Mouse (Mus musculus): Measurements from ENCODE around the gene Mgarp.
A peak's percentile ranks its signal among the peaks of the same experiment; 100 is the strongest.
"Not testable (repeated sequence)": the region's sequence is repeated elsewhere in the genome, so short reads cannot be mapped to it uniquely, and the experiment has no call there.

Gene Mgarp

DNA sequence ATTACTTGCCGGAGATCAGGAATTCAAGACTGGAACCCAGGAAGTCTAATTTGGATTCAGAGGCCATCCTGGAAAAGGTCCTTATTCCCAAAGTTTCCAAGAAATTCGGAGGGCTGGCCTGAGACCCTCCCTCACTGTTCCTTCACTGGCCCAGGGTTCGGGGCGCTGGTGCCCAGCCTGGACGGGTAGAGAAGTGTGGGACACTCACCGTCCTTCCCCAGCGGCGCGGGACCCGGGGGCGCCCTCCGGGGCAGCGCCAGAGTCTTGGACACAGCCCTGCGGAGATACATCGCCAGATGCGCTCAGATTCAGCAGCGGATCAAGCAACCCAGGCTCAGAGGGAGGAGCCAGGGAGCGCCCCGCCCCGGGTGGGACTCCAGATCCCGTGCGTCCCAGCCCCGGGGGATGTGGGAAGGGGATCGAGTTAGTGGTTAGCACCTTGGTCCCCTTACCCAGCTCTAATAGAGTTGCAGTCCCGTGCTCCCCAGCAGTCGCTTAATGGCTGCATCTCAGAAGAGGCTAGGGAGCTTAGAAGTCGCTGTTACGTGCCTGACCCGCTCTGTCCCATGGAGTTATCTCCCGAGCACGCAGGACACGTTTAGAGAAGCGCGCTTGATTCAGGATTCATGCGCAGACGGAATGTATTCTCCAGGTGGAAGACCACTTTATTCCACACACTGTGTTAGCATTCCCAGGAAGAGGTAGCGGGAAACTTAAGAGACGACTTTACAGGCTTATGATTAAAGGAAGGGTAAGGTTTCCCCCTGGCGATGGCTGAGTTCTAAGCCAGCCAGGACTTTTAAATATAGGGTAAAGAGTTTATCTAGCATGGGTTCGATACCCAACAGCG, at the start of gene Mgarp:
TSS of gene Mgarp (minus strand) at position 520 of the 850 bp plus-strand sequence.
- peak; percentile 53 to 78 for DNase-seq (ENCODE audit: low spot score in 2 of 2)

DNA sequence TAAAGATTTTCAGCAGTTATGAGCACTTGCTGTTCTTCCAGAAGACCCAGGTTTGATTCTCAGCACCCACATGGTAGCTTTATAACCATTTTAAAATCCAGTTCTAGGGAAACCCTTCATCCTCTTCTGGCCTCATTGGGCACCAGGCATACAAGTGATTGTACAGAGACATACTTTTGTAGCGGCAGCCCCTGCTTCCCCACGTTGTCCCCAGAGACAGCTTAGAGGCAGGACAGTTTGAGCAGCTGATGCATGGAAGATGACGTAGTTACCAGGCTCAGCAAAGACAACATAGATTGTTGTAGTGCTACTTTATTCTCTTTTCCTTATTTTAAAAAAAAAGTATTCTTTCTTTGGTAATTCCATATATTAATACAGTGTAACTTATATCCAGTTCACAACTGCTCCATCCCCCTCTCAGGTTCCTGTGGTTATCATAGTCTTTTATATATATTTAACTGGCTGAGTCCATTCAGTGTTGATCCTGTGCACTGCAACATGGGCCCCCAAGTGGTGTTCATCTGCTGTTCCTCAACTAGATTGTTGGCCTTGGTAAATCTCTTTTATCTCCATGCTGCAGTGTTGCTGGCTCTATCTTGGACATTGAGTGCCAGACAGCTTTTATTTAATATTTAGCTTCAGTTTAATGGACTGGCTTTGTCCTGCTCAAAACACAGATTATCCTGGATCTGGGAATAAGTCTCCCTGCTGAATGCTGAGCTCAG, 38.5 kb upstream of the Mgarp start:
- no peak for DNase-seq (ENCODE audit: low spot score in 2 of 2)

DNA sequence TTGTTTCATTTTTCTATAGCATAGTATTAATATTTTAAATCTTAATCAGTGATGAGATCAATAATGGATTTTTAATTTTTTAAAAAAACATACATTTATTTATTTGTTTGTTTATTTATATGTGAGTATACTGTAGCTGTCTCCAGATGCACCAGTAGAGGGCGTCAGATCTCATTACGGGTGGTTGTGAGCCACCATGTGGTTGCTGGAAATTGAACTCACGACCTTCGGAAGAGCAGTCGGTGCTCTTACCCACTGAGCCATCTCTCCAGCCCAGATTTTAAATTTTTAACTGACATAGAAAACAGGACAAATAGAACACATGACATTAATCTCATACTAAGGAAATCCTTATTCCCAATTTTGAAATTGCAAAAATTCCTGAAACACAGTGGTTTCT, 37.8 kb upstream of the Mgarp start:
- DNase-seq (ENCODE audit: low spot score in 2 of 2), result not testable (repeated sequence)

DNA sequence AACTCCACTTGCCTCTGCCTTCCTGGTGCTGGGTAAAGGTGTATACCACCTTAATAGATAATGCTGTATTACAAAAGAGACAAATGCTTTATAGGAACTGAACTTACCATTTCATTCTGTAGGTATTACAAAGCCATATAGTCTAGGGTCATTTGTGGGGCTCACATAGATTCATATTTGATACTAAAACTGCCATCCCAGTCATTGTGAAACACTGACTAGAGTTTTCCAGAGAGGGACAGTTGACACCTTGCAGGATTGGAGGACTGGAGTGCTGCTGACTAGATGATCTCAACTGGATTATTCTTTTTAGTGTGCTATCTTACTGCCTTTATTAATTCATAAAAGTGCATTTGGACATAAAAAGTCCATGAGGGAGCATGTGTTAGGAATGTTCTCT, 28.9 kb upstream of the Mgarp start:
- no peak for DNase-seq (ENCODE audit: low spot score in 2 of 2)

DNA sequence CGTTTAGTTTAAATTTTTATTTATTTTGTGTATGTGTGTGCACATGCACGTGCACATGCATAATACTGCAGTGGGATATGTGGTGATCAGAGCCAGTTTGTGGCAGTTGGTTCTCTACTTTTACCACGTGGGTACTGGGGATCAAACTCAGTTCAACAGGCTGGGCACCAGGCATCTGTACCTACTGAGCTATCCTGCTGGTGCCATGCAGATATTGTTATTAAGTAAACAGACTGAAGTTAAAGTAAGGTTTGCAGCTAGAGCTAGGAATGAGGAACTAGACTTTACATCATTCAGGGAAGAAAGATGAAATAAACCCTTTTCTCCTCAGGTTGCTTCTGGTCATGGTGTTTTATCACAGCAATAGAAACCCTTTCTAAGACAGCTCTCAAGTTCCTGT, 25.4 kb upstream of the Mgarp start:
- DNase-seq (ENCODE audit: low spot score in 2 of 2), result no peak

DNA sequence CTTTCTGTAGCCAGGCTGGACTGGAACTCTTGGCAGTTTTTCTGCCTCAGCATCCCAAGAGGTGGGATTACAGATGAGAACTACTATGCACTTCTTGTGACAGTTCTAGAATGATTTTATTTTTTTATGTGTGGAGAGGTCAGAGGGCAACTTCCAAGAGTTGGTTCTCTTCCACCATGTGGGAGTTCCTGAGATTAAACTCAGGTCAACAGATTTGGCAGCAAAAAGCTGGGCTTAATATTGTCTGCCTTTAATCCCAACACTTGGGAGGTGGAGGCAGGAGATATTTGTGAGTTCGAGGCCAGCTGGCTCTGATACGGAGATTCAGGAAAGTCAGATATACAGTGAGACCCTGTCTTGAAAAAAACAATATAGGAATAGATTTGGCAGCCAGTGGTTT, 21.4 kb upstream of the Mgarp start:
- DNase-seq (ENCODE audit: low spot score in 2 of 2), result no peak

DNA sequence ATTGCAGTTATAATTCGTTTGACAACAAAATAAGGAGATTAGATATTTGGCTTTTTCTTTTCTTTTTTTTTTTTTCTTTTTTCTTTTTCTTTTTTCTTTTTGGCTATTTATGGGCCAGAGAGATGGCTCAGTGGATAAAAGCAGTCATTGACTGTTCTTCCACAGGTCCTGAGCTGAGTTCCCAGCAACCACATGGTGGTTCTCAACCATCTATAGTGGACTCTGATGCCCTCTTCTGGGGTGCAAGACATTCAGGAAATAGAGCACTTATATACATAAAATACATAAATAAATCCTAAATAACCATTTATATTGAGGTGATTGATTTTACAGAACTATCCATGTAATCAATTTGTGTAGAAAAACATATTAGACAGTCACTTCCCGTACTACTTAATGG, 20.9 kb upstream of the Mgarp start:
- no peak for DNase-seq (ENCODE audit: low spot score in 2 of 2)

DNA sequence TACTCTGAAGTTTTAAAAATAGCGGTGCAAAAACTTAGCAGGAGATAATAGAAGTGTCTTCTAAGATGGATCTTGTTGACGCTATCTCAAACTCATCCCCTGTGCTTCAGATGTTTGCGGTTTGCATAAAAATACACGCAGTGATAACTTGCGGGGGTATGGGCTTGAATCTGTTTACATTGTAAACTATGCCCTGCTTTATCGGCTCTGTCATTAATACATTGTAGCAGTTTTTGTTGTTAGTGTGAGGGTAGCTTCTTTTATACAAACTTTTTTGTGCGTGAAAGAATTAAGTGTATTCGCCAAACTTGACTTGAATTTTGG, 20.6 kb upstream of the Mgarp start:
- no peak for DNase-seq (ENCODE audit: low spot score in 2 of 2)

DNA sequence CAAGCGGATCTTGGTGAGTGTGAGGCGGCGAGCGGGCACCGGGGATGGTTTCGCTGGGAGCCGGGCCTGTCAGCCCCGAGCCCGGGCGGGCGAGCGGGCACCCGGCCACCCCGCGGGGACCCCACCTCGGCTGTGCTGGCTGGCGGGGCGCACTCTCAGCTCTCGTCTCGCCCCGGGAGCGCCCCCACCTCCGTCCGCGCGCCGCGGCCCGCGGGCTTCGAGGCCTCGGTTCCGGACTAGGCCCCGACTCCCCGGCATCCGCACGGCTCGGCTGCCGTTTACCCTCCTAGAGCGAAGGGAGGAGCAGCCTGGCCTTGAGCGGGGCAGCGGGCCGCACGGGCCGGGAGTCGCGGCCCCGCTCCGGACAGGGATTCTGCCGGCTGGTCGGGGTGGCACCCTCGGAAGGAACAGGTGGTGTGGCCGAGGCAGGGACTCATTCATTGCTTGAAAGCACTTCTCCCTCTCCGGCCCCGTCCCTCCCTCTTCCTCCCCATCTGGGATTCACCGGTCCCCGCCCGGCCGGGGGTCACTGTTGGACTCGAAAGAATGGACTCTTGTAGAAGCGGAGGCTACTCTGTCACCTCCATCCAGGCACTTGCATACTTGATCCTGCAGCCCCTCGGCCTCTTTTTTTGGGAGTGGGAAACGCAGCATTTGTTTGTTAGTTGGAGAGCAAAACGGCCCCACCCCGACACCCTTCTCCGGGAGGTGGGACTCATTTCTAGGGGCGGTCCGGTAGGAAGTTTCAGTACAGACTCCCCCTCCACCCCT, 20.0 kb upstream of the Mgarp start:
- DNase-seq (ENCODE audit: low spot score in 2 of 2), result peak; percentile 45 to 81

DNA sequence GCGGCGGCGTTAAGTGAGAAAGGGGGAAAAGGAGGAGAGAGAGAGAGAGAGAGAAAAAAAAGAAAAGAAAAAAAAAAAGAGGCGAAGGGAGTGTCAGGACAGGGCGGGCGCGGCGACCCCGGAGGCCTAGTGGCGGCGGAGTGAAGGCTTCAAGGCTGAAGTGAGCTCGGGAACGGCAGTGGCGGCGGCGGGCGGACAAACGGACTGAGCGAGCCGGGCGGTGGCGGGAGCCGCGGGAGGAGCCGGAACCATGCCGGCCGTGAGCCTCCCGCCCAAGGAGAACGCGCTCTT, 19.5 kb upstream of the Mgarp start:
- DNase-seq (ENCODE audit: low spot score in 2 of 2), result no peak

DNA sequence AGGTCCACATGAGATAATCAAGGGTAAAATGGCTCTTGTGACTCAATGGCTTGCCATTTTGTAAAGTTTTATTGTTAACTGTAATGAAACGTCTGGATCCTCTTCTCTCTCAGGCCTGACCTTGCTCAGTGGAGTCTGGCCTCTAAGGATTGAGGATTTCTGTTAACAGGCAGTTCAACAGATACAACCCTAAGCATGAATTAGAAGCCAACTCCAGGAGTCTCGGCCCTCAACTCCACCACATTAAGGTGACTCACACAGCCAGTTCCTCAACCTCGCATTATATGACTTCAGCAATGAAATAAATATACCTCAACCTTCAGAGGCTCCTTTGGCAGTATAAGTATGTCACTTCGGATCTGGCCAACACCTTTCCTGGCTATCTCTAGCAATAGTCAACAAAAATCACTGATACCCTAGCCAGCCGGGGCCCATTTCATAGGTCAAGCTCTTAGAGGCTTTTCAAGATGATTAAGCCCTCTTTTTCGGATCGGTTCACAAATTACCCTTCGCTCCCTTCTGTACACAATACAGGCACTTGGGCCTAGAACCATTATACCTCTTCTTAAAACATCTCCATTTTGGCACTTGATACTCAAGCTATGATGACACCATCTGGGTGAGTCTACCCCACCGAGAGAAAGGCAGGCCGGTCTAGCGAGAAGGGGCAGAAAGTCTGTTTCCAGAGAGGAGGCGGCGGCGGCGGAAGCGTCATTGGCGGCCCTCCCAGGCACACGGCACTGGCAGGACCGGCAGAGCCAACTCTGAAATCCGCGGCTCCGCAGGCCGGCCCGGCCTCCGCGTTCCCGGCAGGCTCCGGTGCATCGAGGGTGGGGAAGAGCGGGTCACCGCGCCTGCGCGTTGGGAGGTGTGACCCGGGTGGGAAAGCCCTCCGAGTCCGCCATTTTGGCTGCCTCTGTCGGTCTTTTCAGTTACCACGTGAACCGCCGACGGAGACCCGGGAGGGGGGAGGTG, 18.8 kb upstream of the Mgarp start, which contains the start of gene Naa15:
TSS of gene Naa15 (plus strand) at position 51 of the 975 bp plus-strand sequence.
- peak; percentile 95 to 98 for DNase-seq (ENCODE audit: low spot score in 2 of 2)

DNA sequence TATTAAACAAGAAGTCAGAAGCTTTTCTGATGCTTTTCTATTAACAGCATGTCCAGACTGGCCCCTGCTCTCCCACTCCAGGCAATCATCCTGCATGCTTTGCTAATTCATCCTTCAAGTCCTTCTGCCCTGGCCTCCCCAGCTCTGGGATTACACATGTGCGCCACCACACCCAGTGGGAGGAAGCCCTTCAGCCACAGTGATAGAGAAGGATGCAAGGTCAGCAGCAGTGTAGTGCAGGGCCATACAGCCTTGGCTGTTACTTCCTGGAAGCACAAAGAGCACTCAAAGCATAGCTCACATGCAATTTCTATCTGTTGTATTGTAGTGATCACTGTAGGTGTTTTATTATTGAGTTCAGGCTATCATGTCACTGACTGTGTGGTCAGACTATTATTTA, 16.7 kb upstream of the Mgarp start:
- no peak for DNase-seq (ENCODE audit: low spot score in 2 of 2)

DNA sequence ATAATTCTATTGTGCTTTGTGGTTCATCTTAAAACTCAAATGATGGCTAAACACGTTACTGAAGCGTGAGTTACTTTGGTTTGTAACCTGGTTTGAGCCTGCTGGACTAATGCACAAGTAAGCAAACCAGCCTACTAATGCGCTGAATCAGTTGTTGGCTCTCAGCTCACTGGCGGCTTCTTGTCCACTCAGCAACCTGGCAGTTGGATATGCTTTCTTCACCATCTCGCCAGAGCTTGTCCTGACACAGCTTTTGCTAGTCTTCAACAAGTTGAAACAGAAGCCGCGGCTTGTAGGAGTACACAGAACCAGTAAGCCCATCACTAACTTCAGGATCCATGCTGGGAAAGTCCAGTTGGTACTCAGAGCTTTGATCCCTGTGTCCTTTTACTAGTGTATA, 15.9 kb upstream of the Mgarp start:
- DNase-seq (ENCODE audit: low spot score in 2 of 2), result no peak

DNA sequence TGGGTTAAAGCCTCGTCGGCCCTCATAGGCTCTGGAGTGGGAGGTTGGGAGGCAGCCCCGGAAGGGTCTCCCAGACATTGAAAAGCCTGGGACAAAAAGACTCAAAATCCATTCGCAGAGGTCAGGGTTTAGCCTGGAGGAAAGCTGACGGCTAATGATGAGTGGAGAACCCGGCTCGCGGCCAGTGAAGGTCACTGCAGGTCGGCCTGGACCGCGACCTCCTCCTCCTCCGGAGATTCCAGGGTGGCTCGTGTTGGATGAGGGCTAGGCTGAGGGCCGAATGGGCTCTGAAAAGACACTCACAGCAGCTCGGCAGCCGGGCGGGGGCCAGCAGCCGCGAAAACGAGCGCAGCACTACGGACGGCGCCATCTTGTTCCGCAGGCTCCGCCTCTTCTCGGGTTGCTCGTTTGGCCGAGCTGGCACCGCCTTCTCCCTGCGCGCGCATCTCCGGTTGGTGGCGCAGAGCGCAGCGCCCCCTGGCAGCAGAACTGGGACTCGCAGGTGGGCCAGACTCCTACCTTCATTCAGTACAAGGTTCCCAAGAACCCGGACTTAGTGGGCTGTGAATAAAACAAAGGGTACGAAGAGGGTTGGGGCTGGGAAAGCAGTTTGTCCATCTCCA, 12.1 kb upstream of the Mgarp start, which contains the start of gene Ndufc1:
TSS of gene Ndufc1 (minus strand) at position 428 of the 623 bp plus-strand sequence.
- DNase-seq (ENCODE audit: low spot score in 2 of 2), result peak; percentile 98 to 100

DNA sequence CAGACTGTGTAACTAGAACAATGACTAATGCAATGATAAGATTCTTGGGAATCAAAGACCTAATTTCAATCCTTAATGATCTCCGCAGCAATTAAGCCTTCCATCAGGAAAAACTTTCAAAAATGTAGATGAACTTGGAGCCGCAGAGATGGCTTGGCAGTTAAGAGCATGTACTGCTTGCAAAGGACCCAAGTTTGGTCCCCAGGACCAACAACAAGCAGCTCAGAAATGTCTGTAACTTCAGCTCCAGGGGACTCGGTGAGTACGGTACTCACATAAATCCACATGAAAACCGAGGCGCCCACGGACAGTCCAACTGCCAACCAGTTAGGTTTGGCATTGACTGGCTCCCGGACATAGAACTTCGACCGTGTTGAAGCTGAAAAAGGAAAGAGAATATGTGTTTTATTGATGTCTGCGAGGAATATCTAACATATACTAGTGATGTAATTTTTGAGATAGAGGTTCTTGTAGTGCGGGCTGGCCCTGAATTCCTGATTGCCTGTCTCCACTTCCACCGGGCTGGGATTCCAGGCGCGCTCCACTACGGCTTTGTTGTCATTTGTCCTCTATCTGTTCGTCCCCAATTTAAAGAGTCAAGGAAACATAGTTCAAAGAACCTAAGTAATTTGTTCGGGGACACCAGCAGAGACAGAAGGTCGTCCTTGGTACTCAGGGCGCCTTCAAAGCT, 11.5 kb upstream of the Mgarp start:
- DNase-seq (ENCODE audit: low spot score in 2 of 2), result no peak

DNA sequence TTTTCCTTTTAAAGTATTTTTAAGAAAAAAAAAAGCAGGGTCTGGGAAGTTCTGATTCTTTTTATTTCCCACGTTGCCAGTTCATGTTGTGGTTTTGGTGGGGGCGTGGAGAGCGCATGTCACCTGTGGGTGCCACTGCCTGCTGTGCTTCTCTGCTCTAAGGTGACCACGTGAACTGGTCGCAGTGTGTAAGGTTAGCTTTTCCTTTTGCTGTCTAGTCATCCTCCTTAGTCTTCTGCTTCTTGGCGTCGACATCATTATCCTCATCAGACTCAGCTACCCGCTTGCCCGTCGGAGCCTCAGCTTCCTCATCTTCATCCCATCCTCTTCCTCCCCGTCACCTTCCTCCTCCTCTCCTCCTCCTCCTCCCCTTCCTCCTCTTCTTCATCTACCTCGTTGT, 6.1 kb upstream of the Mgarp start:
- no peak for DNase-seq (ENCODE audit: low spot score in 2 of 2)

DNA sequence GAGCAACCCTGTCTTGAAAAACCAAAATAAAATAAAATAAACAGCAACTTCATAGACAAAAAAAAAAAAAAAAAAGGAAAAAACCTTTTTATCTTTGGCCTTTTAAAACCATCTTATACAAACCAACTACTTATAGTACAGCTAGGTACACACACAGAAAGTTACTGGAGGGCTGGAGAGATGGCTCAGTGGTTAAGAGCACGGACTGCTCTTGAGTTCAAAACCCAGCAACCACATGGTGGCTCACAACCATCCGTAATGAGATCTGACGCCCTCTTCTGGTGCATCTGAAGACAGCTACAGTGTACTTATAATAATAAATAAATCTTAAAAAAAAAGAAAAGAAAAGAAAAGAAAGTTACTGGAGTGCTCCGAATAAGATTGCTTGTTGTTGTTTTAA, 5.5 kb upstream of the Mgarp start:
- not testable (repeated sequence) for DNase-seq (ENCODE audit: low spot score in 2 of 2)

DNA sequence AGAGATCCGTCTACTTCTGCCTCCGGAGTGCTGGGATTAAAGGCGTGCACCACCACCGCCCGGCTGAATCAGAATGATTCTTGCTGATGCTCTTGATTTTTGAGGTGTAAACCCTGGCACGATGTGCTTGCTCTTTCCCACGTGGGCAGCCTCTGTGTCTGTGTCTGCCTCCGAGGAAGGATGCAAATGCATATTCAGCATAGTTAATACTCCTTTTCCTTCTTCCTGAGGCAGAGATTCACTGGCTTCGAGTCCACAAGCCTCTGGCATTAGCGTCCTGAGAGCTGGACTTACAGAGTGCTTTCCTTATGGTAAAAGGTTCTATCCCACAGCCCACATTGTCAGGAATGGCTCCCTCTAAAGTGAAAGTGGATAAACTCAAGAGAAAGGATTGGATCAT, 4.1 kb upstream of the Mgarp start:
- DNase-seq (ENCODE audit: low spot score in 2 of 2), result no peak

DNA sequence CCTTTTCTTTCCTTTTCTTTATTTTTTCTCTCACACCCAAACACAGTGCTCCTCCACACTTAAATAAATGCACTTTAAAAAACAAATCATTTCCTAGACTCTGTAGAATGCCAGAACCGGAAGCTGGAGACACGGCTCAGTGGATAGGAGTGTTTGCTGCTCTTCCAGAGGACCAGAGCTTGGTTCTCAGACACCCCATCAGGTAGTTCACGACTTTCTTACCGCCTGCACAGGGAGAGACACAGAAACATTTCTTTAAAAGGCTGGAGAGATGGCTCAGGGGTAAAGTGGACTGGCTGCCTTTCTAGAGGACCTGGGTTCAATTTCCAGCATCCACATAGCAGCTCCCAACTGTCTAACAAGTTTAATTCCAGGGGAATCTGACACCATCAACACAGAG, 3.0 kb upstream of the Mgarp start:
- no peak for DNase-seq (ENCODE audit: low spot score in 2 of 2)

DNA sequence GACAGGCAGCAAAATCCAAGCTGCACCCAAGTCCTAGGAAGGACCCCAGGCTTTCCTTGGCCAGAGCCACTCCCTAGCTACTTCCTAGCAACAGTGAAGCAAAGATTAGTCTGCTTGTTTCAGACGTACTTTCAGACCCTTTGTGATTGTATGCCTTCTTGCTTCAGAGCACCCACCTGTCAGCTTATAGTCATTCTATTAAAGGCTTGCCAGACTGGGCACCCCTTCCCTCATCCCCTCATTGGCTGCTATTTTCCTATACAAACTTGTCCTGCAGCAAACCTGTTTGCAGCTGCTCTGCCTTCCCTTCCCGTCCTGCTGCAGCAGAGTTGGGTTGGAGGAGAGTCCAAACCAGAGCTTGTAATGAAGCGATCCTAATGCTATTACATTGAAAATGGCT, 2.1 kb upstream of the Mgarp start:
- DNase-seq (ENCODE audit: low spot score in 2 of 2), result no peak
